Mouse (Mus musculus): ENCODE data around the gene Duxbl3. TPM values are rescaled to one million over a fixed set of nuclear protein-coding genes. Genes with fewer than 3 reads are reported as not detected.

The Duxbl3 gene
- polyA plus RNA-seq (2017; shearing (Covaris generic)) = not detected

DNA sequence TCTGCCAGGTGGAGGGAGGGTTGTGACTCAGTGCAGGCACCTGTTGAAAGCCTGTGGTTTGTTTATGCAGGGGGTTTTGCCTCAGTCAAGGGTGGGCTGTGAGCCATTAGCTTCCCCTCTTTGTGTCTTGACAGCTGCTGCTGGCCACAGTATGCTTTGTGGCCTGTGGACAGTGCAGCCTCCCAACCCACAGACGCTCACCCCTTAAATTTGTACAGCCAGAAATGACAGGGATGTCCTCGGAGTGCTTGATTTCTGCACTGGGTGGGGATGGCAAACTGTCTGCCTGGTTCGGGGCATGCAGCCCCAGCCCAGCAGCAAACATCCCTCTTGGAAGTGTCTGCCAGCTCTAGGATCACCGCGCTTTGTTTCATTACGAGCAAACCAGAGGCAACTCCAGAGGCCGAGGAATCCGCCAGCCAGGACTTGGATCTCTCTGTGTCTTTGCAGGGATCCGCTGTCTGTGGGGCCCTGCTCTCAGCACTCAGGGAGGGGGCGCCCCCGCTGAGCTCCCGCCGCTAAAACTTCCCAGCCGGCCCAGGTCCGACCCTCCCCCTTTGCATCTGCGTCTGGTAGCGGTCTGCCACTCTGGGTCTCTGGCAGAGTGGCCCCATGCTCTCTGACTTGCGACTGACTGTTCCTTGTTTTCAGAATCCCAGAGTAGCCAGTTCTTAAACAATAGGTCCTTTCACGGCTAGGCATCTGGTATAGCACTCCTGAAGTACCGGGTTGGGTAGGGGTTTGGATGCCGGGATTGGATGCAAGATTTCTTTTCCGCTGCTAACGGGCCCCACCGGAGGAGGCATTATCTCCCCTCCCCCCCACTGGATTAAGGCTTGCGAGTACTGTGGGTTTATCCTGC, at the start of gene Duxbl3:
Gene Duxbl3, plus strand, starts transcription at position 207 of the 862 bp plus-strand sequence.

Other genes with a start within 250 kb of the Duxbl3 start
- not detected for gene Gm9780, start 215.3 kb upstream of the Duxbl3 start, polyA plus RNA-seq (2017; shearing (Covaris generic))
- gene Tmem254c, start 190.6 kb upstream of the Duxbl3 start, polyA plus RNA-seq (2017; shearing (Covaris generic)) = 100 to 1,000 TPM in 1 of 2 experiments, 10 to 100 TPM in 1; 85.3 to 115 TPM
- gene Cphx2, start 176.4 kb upstream of the Duxbl3 start, polyA plus RNA-seq (2017; shearing (Covaris generic)) = under 1 TPM in 1 of 2 experiments, not detected in 1; 0.53 TPM
- gene Cphx3, start 175.7 kb upstream of the Duxbl3 start, polyA plus RNA-seq (2017; shearing (Covaris generic)) = not detected
- not detected for gene Duxbl2, start 139.6 kb upstream of the Duxbl3 start, polyA plus RNA-seq (2017; shearing (Covaris generic))
- gene Plac9b, start 75.5 kb upstream of the Duxbl3 start, polyA plus RNA-seq (2017; shearing (Covaris generic)) = 1 to 10 TPM in 1 of 2 experiments, not detected in 1; 1.3 TPM
- gene Tmem254b, start 50.9 kb upstream of the Duxbl3 start, polyA plus RNA-seq (2017; shearing (Covaris generic)) = 10 to 100 TPM; 27.8 to 40.3 TPM

Data from inflammation-experienced regulatory T-cells (primary cell).